Mouse (Mus musculus) thymus, adult 2 months (tissue): ENCODE data around the gene Art3. TPM values are rescaled to one million over a fixed set of nuclear protein-coding genes. Genes with fewer than 3 reads are reported as not detected.
A peak's percentile ranks its signal among the peaks of the same experiment; 100 is the strongest.

ENCODE experiments used
- DNase-seq: peaks from one replicate; pipeline ENCODE4 v3.0.0; 2021
- H3K27ac ChIP-seq: fragments of 200-500 bp; 2 replicates; pipeline ENCODE4 v1.5.1; 2012; ENCODE audit warnings: low read length, control low read depth; ENCODE audit not compliant: control insufficient read depth, insufficient read depth
- H3K27me3 ChIP-seq: fragments of 200-500 bp; 2 replicates; pipeline ENCODE4 v1.6.1; 2012; ENCODE audit warnings: mild to moderate bottlenecking, low read length, moderate library complexity, mixed read lengths; ENCODE audit not compliant: control insufficient read depth, insufficient read depth
- H3K36me3 ChIP-seq: fragments of 200-500 bp; 2 replicates; pipeline ENCODE4 v1.6.1; 2012; ENCODE audit warnings: mild to moderate bottlenecking, low read length, moderate library complexity; ENCODE audit not compliant: control insufficient read depth, insufficient read depth
- H3K4me1 ChIP-seq: fragments of 200-500 bp; replicated peaks from 2 replicates; pipeline ENCODE4 v1.6.1; 2012; ENCODE audit warnings: low read length; ENCODE audit not compliant: control insufficient read depth, insufficient read depth
- H3K4me3 ChIP-seq: fragments of 200-500 bp; 2 replicates; pipeline ENCODE4 v1.5.1; 2012; ENCODE audit warnings: mild to moderate bottlenecking, low read length, control low read depth, moderate library complexity; ENCODE audit not compliant: control insufficient read depth, insufficient read depth
- CTCF ChIP-seq: fragments of 200-500 bp; IDR thresholded peaks from 2 replicates; pipeline ENCODE4 v1.5.1; 2012; ENCODE audit warnings: mild to moderate bottlenecking, control low read depth, low read length, moderate library complexity, borderline replicate concordance; ENCODE audit not compliant: control insufficient read depth, poor library complexity, insufficient read depth; ENCODE audit errors: extremely low read depth
- POLR2A ChIP-seq: fragments of 200-500 bp; IDR thresholded peaks from 2 replicates; pipeline ENCODE4 v1.6.1; 2012; ENCODE audit warnings: mild to moderate bottlenecking, low read length, control low read depth, moderate library complexity; ENCODE audit not compliant: control insufficient read depth, poor library complexity, insufficient read depth; ENCODE audit errors: extremely low read depth
- WGBS: fragments of 180-500 bp; shearing (Covaris S2); methylation state at CpG from one replicate; pipeline ENCODE4 v1.1.7; 2018; 5-methylcytosine and 5-hydroxymethylcytosine counted together
- polyA plus RNA-seq: library from polyadenylated mRNA; depleted of rRNA; stranded (reverse); fragments of >200 nt; gene quantifications from 2 replicates; pipeline ENCODE4 v1.2.3, GENCODE M21; 2012

Gene Art3
- polyA plus RNA-seq, 1 experiment, result 12.7 TPM

DNA sequence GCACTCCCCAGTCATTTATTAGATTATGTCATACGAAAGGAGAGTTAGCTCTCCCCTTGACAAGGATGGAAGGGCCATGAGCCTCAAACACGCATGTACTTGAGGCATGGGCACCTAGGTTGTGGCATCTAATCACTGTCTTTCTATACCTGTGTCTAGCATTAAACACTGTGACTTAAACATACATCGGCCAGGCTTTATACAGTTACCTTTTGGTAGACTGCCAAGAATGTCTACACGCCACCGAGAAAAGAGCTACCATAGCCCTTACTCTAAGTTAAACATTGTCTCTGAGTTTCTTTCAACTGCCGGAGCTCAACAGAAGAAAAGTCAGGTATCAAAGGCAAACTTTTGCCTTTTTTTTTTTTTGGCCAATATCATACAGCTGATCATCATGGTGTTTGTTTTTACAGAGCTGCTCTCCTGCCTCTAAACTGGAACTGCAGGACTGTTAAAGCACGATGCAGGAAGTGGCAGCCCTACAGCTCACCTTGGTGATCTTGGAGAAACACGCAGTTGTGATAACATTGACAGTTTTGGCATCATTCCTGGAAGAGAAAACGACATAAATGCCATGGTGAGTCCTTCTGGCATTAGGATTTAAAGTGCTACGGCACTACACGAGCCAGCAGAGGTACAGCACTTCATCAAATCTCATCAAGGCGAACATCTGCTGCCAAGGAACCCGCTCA is 29.3 kb upstream of the Art3 start:
- no peak for DNase-seq
- 95% methylated on average over 13 of the region's 13 CpGs for WGBS
- H3K4me1 ChIP-seq, result no peaks in the 10 kb centered on the region
- no peak overlapping the region for H3K4me3 ChIP-seq
- H3K27me3 ChIP-seq, result no peaks in the 10 kb centered on the region
- TF ChIP-seq POLR2A, result no peak
- TF ChIP-seq CTCF, result no peak
- H3K36me3 ChIP-seq, result peaks cover 48% of the 10 kb centered on the region
- H3K27ac ChIP-seq, result no peak overlapping the region

DNA sequence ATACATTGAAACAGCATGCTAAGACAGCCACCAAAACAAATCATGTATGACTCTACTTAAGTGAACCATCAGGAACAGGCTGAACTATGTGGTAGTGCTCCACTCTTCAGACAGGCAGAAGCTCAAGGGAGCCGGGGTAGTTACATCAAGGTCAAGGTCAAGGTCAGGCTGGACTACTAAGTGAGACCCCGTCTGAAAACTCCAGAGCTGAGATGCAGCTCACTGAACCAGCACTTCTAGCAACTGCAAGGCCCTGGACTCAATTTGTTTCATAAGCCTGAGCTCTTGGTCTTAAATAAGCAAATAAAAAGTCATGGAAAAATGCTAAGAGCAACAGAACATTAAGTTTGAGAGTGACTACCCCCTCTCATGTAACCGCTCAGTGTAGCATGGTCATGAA is 27.3 kb upstream of the Art3 start:
- peaks cover 4% of the 10 kb centered on the region for H3K4me1 ChIP-seq
- H3K36me3 ChIP-seq, result peaks cover 44% of the 10 kb centered on the region
- no peak for TF ChIP-seq POLR2A
- no peak for TF ChIP-seq CTCF
- H3K27me3 ChIP-seq, result no peaks in the 10 kb centered on the region
- no peak overlapping the region for H3K27ac ChIP-seq
- WGBS, result 97% methylated on average over 3 of the region's 3 CpGs
- H3K4me3 ChIP-seq, result no peak overlapping the region
- no peak for DNase-seq

DNA sequence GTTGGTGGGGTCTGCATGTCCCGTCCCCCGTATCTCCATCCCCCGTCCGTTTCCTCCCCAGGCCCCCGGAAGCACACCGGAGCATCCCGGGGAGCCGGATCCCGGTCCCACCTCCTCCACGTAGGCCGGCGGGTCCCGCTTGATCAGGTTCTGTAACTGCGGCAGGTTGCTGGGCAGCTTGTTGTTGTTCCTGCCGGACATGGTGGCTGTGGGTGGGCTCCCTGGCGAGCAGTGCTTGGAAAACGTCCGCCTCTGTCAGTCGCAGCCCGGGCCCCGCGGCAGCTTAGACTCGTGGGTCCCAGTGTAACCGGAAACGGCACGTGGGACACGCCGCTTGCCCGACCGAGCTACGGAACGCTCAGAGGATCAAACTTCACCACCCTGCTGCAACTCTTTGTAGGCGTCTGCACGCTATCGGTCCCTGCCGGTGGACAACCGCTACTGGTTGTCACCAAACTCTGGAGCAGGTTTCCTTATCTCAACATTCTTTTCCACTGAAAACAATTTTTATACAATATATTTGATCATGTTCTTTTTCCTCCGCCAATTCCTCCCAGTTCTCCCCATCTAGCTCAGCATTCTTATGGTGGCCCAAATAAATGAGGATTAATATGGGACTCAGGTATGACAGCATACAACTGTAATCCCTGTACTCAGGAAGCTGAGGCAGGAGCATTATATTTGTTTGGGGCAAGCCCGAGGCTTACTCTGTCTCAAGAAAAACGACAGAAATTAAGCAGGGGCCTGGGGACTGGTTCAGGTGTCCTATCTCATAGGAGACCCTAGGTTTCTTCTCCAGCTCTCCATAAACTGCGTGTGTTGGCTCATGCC is 21.7 kb upstream of the Art3 start, which contains the start of gene Sdad1:
TSS of gene Sdad1 (minus strand) at position 799 of the 831 bp plus-strand sequence.
- peaks cover 3% of the 10 kb centered on the region for H3K36me3 ChIP-seq
- H3K27ac ChIP-seq, result no peak within 1 kb of the TSS
- no peaks in the 10 kb centered on the region for H3K27me3 ChIP-seq
- peaks cover 6% of the 10 kb centered on the region for H3K4me1 ChIP-seq
- peak; percentile 93 for DNase-seq
- TF ChIP-seq CTCF (peak; percentile 21; the same call in 1 of the 2 replicates), POLR2A (0 out of 2 replicates have a peak, but pooled peaks have one; percentile 15)
- H3K4me3 ChIP-seq, result peak within 1 kb of the TSS; percentile 91
- 4% methylated on average over 41 of the region's 41 CpGs for WGBS

DNA sequence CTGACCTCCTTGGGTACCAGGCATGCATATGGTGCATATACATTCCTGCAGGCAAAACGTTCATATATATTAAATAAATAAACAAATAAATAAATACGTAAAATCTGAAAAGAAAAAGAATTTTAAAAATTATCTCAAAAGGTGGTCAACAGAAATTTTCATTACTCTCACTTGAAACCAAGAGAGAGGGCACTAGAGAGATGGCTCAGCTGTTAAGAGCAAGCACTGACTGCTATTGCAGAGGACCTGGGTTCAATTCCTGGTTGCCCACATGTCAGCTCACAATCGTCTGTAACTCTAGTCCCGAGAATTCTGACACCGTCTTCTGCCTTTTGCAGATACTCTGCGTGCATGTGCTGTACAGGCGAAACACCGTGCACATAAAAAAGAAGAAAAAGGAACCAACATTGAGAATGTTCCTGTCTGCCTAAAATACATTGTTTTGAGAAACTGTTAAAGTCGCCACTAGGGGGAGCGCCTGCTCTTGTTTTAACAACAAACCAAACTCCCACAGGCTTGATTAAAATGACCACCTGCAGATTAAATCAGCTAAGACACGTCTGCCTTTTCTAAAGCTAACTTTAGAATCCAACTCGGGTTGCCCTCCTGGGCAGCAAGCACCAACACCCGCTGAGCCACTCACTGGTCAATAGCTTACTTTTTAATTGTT is 19.4 kb upstream of the Art3 start:
- TF ChIP-seq CTCF, result no peak
- no peak for TF ChIP-seq POLR2A
- H3K27me3 ChIP-seq, result no peaks in the 10 kb centered on the region
- peaks cover 6% of the 10 kb centered on the region for H3K4me1 ChIP-seq
- 15% methylated on average over 13 of the region's 13 CpGs for WGBS
- no peak overlapping the region for H3K4me3 ChIP-seq
- H3K27ac ChIP-seq, result no peak overlapping the region
- H3K36me3 ChIP-seq, result no peaks in the 10 kb centered on the region
- DNase-seq, result peak; percentile 81

DNA sequence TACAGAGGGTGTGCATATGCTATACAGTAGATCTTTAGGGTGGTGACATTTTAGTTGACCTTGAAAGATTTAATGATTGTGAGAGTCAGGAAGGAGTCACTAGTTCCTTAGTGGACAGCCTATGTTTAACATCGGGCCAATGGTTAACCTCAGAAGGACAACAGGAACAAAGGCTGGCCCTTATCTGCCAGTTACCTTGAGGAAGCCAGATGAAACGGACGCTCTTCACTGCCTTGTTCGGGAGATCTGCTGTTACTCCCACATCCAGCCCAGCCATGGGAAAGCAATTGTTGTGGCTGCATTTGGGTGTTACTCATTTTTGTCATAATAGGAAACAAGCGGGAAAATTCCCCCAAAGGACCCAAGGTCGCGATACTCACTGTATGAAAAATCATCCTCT is 17.9 kb upstream of the Art3 start:
- H3K27me3 ChIP-seq, result no peaks in the 10 kb centered on the region
- DNase-seq, result no peak
- TF ChIP-seq CTCF, result no peak
- no peaks in the 10 kb centered on the region for H3K36me3 ChIP-seq
- 62% methylated on average over 7 of the region's 7 CpGs for WGBS
- H3K4me1 ChIP-seq, result peaks cover 5% of the 10 kb centered on the region
- no peak overlapping the region for H3K27ac ChIP-seq
- no peak overlapping the region for H3K4me3 ChIP-seq

DNA sequence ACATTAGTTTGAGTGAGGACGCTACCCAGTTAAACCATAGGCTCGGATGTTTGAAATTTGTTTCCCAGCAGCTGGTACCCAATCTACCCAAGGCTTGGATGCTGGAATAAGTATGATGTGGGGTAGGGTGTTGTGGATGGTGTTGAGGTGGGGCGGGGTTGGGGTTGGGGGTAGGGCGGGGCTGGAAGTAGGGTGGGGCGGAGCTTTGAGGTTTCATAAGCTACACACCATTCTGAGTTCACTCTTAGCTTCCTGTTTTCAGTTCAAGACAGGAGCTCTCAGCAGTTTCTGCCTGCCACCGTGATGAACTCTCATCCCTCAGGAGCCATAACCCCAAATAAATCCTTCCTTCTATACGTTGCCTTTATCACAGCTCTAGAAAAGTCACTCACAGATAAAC is 13.5 kb upstream of the Art3 start:
- H3K4me3 ChIP-seq, result no peak overlapping the region
- H3K36me3 ChIP-seq, result no peaks in the 10 kb centered on the region
- no peaks in the 10 kb centered on the region for H3K4me1 ChIP-seq
- no peaks in the 10 kb centered on the region for H3K27me3 ChIP-seq
- WGBS, result 76% methylated on average over 7 of the region's 7 CpGs
- no peak for TF ChIP-seq POLR2A
- TF ChIP-seq CTCF, result no peak
- DNase-seq, result no peak
- no peak overlapping the region for H3K27ac ChIP-seq
